Mouse (Mus musculus) lung, postnatal 10 days (tissue): ENCODE measurements around the gene Dpp8.
"Not testable (repeated sequence)": the region's sequence is repeated elsewhere in the genome, so short reads cannot be mapped to it uniquely, and the experiment has no call there.

Experiments
- DNase-seq: peaks from one replicate; pipeline ENCODE4 v3.0.0; 2021

The Dpp8 gene

DNA sequence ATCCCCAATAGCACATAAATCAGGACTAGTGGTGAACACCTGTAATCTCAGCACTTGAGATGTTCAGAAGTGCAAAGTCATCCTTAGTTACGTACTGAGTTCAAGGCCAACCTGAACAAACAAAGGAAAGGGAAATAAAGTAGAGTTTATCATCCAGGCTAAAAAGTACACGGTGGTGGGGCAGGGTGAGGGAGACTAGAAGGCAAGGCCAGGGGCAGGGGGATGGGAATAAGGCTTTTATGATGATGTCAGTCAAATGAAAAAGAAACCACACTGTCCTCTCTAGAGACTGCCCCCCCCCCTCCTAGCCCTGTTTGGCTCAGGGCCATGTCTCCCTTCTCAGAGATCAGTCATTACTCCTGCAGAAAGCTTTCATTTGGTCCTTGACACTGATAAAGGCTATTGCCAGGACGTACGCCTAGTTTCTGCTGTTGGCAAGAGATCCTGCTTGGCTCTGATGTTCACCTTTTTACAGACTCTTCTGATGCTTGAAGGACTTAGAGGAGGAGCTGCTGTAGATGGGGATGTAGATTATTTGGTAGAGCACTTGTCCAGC is 9.6 kb upstream of the Dpp8 start:
- DNase-seq = peak; percentile 21

DNA sequence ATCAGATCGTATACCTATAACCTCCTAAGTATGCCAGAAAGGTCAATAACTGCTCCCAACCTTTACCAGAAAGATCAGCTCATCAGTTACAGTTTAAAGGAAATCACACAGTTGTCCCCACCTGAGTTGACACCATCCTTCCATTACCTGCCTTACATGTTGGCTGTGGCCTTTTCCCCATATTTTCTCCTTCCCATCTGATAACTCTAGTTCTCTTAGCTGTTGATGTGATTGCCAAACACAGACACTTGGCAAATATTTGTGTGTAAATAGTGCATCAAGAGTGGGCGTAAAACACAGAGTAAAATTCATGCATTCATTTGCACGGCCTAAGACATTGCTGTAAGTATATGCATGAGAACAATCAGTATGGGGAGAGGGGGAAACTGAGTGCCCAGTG is 8.8 kb upstream of the Dpp8 start:
- no peak for DNase-seq

DNA sequence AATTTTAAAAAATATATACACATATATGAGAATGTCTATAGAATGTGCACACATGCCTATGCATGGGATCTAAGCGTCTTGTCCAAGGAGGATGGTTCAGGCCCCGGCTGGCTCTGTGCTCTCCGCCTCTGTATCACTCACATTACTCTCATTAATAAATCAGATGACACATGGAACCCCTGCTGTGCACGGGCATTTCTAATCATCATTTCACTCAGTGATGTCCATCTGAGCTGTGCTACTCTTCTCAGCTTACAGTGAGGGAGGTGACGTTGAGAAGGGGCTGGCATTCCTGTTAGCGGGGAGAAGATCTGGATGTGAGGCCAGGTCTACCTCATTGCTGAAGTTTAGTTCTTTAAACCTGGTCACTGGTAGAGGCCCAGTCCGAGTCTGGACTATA is 5.0 kb upstream of the Dpp8 start:
- DNase-seq = no peak

GRCm38 (mm10) chr9:65028313-65028712 is 3.9 kb upstream of the Dpp8 start:
- no peak for DNase-seq

DNA sequence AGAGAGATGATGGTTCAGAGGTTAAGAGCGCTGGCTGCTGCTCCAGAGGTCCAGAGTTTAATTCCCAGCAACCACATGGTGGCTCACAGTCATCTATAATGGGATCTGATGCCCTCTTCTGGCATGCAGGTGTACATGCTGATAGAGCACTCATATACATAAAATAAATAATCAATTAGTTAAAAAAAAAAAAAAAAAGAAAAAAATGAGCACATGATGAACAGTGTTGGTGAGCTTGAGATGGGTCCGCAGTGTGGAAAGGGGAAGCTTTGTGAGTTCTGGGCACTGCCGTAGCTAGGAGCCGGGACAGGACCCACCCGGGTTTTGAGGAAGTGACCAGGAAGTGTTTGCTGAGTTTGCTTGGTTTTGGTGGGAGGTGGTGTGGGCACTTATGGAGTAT is 859 bp upstream of the Dpp8 start:
- not testable (repeated sequence) for DNase-seq

- no peak for DNase-seq
These were observed 333 bp upstream of the Dpp8 start for GRCm38 (mm10) chr9:65031894-65032268.

- DNase-seq = peak; percentile 72
These were observed 4.2 kb downstream of the Dpp8 start for GRCm38 (mm10) chr9:65036456-65036855.

DNA sequence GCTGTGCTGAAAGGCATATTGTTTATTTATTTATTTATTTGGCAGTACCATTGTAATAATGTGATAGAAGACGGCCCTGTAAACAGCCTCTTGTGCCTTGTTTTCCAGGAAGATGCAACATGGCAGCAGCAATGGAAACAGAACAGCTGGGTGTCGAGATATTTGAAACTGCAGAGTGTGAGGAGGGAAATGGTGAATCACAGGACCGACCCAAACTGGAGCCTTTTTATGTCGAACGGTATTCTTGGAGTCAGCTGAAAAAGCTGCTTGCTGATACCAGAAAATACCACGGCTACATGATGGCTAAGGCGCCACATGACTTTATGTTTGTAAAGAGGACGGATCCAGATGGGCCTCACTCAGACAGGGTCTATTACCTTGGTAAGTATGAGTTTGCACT is 4.6 kb downstream of the Dpp8 start:
- DNase-seq = no peak

DNA sequence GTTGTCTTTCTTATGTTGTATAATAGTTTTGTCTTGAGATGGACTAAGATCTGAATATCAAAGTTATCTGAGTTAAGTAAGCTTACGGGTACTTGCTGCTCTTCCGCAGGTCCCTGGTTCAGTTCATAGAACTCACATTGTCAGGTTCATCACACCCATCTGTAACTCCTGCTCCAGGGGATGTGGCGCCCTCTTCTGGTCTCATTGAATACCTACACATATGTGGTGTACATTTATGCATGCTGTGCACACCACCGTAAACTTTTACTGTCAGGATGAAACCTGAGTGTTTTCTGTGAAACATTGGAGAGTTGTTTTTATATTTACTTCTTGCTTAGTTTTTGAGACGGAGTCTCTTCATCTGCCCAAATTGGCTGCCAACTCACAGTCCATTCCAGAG is 9.2 kb downstream of the Dpp8 start:
- DNase-seq = no peak

DNA sequence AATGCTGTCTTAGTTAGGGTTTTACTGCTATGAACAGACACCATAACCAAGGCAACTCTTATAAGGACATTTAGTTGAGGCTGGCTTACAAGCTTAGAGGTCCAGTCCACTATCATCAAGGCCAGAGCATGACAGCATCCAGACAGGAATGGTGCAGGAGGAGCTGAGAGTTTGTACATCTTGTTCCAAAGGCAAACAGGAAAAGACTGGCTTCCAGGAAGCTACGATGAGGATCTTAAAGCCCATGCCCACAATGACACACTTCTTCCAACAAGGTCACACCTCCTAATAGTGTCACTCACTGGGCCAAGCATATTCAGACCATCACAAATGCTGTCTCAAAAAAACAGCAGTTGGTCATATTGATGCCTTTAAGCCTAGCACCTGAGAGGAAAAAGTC is 14.8 kb downstream of the Dpp8 start:
- DNase-seq = no peak

DNA sequence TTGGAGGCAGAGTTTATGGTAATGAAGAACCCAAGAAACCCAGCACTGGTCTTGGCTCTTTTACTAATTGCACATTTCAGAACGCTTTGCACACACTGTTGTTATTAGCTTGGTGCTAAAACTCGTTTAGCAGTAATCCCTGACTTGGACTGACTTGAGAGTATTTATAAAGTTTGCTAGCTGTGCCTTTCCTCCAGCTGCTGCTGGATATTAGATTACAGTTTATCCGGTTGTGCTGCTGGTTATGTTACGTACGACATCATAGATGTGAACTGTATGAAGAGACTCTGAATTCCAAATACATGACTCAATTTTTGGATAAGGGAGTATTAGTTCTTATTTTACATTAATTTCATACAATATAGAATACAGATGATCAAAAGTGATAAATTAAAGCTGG is 17.2 kb downstream of the Dpp8 start:
- DNase-seq = no peak

DNA sequence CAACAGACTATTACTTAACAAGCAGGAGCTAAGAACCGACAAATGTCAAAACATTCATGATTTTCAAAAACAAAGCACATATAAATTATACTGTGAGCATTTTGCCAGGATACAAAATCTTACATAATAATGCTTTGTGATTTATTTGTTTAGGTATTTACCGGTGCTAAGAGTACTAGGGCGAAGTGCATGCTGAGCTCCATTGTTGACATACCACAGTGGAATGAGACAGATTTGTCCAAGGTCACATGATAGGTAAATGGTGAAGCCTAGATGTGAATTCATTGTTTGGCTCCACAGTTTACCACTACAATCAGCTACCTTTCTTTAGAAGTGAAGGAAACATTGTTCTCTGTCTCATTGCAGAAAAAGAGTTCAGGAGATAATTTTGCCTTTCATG is 18.8 kb downstream of the Dpp8 start:
- DNase-seq = no peak

GRCm38 (mm10) chr9:65064251-65064650 is 32.0 kb downstream of the Dpp8 start:
- no peak for DNase-seq

- DNase-seq = no peak
These were observed 38.4 kb downstream of the Dpp8 start for GRCm38 (mm10) chr9:65070587-65070986.

DNA sequence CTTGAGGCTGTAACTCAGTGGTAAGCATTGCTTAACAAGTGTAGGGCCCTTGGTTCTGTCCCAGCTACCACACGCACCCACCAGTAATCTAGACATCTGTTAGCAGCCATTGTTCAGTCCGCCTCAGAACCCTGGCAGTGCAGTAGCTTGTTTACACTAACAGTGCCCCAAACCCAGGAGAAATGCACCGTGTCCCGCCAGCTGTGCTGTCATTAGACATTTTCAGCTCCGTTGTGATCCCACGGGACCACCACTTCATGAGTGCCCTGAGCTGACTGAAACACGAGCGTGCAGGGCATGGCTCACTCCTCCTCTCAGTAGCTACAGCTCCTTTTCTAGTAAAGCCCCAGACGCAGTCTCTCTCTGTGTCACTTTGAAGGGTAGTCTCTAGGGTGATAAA is 41.3 kb downstream of the Dpp8 start:
- no peak for DNase-seq

GRCm38 (mm10) chr9:65074251-65074650 is 42.0 kb downstream of the Dpp8 start:
- DNase-seq = no peak

GRCm38 (mm10) chr9:65074855-65075493 is 42.8 kb downstream of the Dpp8 start:
- no peak for DNase-seq

DNA sequence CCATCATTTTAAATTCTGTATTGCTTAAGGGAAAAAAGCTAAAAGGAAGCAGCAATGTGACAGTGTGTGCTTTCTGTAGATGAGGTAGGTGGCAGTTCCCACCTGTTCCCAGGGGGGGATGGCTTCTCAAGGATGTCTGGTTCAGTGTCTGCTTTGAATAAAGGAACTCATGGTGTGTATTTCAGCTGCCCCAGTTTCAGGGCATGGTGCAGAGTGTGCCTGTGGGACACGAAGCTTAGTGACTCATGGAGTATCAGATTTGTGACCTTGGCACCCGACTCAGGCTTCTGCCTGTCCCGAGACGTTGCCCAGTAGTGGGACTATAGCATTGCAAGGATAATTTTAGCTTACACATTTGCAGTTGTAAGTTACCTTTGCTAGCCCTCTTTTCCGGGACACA is 45.3 kb downstream of the Dpp8 start:
- DNase-seq = no peak

DNA sequence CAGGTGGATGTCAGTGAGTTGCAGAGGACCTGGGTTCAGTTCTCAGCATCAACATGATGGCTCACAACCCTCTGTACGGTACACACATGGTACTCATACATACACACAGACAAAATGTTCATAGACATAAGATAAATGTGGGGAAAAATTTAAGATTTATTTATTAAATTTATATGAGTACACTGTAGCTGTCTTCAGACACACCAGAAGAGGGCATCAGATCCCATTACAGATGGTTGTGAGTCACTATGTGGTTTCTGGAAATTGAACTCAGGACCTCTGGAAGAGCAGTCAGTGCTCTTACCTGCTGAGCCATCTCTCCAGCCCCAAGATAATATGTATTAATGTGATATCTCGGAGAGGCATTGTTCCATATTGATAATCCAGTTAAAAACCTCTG is 47.9 kb downstream of the Dpp8 start:
- DNase-seq = not testable (repeated sequence)

GRCm38 (mm10) chr9:65083075-65083765 is 51.0 kb downstream of the Dpp8 start:
- DNase-seq = no peak

DNA sequence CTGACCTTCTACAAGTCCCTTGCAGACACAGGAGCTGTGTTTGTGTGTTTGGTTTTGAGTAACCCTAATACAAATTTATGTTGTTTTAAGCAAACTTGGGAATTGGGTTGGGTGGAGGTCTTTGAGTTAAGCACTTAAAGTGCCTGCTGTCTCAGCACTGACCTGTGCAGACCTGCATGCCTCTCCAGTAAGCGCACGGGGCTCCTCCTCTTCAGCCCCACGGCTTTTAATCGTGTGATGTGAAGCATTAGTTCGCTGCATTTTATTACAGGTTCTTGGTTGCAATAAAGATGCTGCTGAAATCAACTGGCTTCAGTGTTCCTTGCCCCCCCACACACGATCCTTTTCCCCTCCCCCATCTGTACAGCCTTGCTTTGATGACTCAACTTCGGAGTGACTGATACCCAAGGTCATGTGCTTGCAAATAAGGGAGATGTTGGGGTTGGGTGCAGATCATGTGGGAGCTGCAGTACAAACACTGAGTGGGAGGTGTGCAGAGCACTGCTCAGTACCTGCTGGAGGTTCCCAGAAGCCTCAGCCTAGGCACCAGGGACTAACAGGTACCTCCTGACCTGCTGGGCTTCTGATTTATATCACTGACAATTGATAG is 52.1 kb downstream of the Dpp8 start:
- no peak for DNase-seq

GRCm38 (mm10) chr9:65085270-65085669 is 53.1 kb downstream of the Dpp8 start:
- DNase-seq = no peak

DNA sequence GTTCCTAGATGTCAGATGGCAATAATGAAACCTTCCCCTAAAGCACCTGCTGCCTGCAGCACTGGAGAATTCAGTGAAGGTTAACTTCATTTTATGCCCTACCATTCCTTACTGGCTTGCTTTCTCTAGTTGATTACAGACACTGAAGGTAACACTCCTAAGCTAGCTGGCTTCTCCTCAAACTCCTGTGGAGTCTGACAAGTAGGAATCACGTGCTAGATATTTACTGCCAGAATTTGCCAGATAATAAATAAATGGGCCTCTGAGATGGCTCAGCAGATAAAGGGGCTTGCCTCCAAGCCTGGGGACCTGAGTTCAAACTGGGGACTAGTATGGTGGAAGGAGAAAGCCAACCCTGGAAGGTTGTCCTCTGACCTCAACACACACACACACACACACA is 54.6 kb downstream of the Dpp8 start:
- no peak for DNase-seq

DNA sequence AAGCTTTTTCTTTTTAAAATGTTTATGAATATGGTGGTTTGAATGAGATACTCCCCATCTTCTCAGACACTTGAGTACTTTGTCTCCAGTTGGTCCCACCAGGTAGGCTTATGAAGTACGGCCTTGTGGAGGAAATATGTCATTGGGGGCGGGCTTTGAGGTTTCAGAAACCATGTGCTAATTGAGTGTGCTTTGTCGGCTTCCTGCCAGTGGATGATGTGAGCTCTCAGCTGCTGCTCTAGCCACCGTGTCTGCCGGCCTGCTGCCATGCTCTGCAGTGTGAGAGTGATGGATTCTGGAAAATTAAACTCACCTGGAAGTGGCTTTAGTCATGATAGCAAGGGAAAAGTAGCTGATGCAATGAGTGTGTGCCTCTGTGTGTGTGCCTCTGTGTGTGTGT is 55.3 kb downstream of the Dpp8 start:
- peak; percentile 59 for DNase-seq
